Mouse (Mus musculus) kidney, postnatal 0 days (tissue): ENCODE measurements around the gene Sox5. TPM values are rescaled to one million over a fixed set of nuclear protein-coding genes. Genes with fewer than 3 reads are reported as not detected.

Experiments
- ATAC-seq: fragments of 200-750 bp; cut with Nextera tagmentation; replicated peaks from 2 replicates; pipeline ENCODE4 v1.8.0; 2017; ENCODE audit warnings: low read depth, moderate number of reproducible peaks, moderate TSS enrichment, moderate library complexity; ENCODE audit not compliant: low FRiP score
- DNase-seq: peaks from one replicate; pipeline ENCODE4 v3.0.0-alpha.2; 2016; ENCODE audit warnings: low spot score
- H3K27ac ChIP-seq: fragments of 300-500 bp; sonication (generic); 2 replicates; pipeline ENCODE4 v1.5.1; 2014; ENCODE audit warnings: mild to moderate bottlenecking
- H3K27me3 ChIP-seq: fragments of 300-500 bp; sonication (generic); 2 replicates; pipeline ENCODE4 v1.6.1; 2014; ENCODE audit warnings: low read length, mixed read lengths; ENCODE audit not compliant: insufficient read depth
- H3K36me3 ChIP-seq: fragments of 300-500 bp; sonication (generic); 2 replicates; pipeline ENCODE4 v1.6.1; 2014; ENCODE audit warnings: low read length, mixed read lengths; ENCODE audit not compliant: insufficient read depth
- H3K4me1 ChIP-seq: fragments of 300-500 bp; sonication (generic); replicated peaks from 2 replicates; pipeline ENCODE4 v1.6.1; 2014; ENCODE audit warnings: antibody characterized with exemption, low read length, mixed read lengths; ENCODE audit not compliant: insufficient read depth
- H3K4me2 ChIP-seq: fragments of 300-500 bp; sonication (generic); 2 replicates; pipeline ENCODE4 v1.6.1; 2014; ENCODE audit warnings: mild to moderate bottlenecking, low read length, moderate library complexity, mixed read lengths
- H3K4me3 ChIP-seq: fragments of 300-500 bp; sonication (generic); replicated peaks from 2 replicates; pipeline ENCODE4 v1.5.1; 2014; ENCODE audit warnings: low read depth, low read length
- H3K9ac ChIP-seq: fragments of 300-500 bp; sonication (generic); 2 replicates; pipeline ENCODE4 v1.6.1; 2014; ENCODE audit warnings: low read depth, low read length
- H3K9me3 ChIP-seq: fragments of 300-500 bp; sonication (generic); replicated peaks from 2 replicates; pipeline ENCODE4 v1.6.1; 2016; ENCODE audit warnings: low read length, inconsistent platforms, mixed read lengths
- CTCF ChIP-seq: IDR thresholded peaks from 2 replicates; pipeline ENCODE4 v1.5.1; 2016; ENCODE audit warnings: antibody characterized with exemption, low read depth, mild to moderate bottlenecking, moderate library complexity
- WGBS: fragments of 180-500 bp; shearing (Covaris S2); extraction: QIAGEN DNeasy Blood & Tissue Kit; methylation state at CpG from one replicate; pipeline ENCODE4 v1.1.7; 2014; 5-methylcytosine and 5-hydroxymethylcytosine counted together
- polyA plus RNA-seq: library from polyadenylated mRNA; unstranded; fragments of >200 nt; fragmentation: Nextera tagmentation; extraction: Ambion mirVana; gene quantifications from 2 replicates; pipeline ENCODE4 v1.2.1, GENCODE M21; 2015

The Sox5 gene
- polyA plus RNA-seq, 1 experiment from 2014 or later, result 6.1 TPM

GRCm38 (mm10) chr6:144740343-144740742, 41.4 kb downstream of the Sox5 start:
- Histone ChIP-seq H3K36me3 (no peaks in the 10 kb centered on the region), H3K9me3 (no peaks in the 10 kb centered on the region), H3K27me3 (no peaks in the 10 kb centered on the region), H3K9ac (no peak overlapping the region), H3K27ac (no peak overlapping the region), H3K4me2 (no peak overlapping the region), H3K4me3 (no peak overlapping the region), H3K4me1 (no peaks in the 10 kb centered on the region)
- ATAC-seq (no peak), DNase-seq (no peak)
- no peak for TF ChIP-seq CTCF
- WGBS, result 91% methylated on average over 3 of the region's 3 CpGs

- ATAC-seq, result no peak
- no peak overlapping the region for H3K4me3 ChIP-seq
- no peak overlapping the region for H3K4me2 ChIP-seq
- no peak overlapping the region for H3K27ac ChIP-seq
- H3K9ac ChIP-seq, result no peak overlapping the region
- no peaks in the 10 kb centered on the region for H3K27me3 ChIP-seq
- DNase-seq, result no peak
- 74% methylated on average over 2 of the region's 2 CpGs for WGBS
- H3K9me3 ChIP-seq, result no peaks in the 10 kb centered on the region
- TF ChIP-seq CTCF, result no peak
- H3K4me1 ChIP-seq, result no peaks in the 10 kb centered on the region
- H3K36me3 ChIP-seq, result no peaks in the 10 kb centered on the region
Observed at GRCm38 (mm10) chr6:144739753-144740152, 42.0 kb downstream of the Sox5 start.

GRCm38 (mm10) chr6:144737786-144738185, 44.0 kb downstream of the Sox5 start:
- no peak for TF ChIP-seq CTCF
- H3K27me3 ChIP-seq, result no peaks in the 10 kb centered on the region

GRCm38 (mm10) chr6:144731251-144731970, 50.4 kb downstream of the Sox5 start:
- Histone ChIP-seq H3K9ac (no peak overlapping the region), H3K36me3 (no peaks in the 10 kb centered on the region), H3K4me2 (no peak overlapping the region), H3K9me3 (no peaks in the 10 kb centered on the region), H3K27ac (no peak overlapping the region), H3K4me1 (no peaks in the 10 kb centered on the region), H3K4me3 (no peak overlapping the region), H3K27me3 (no peaks in the 10 kb centered on the region)
- ATAC-seq (no peak), DNase-seq (no peak)
- TF ChIP-seq CTCF, result no peak
- WGBS, result 81% methylated on average over 10 of the region's 10 CpGs

More at GRCm38 (mm10) chr6:144737786-144738185, 44.0 kb downstream of the Sox5 start:
- no peak overlapping the region for H3K9ac ChIP-seq
- no peaks in the 10 kb centered on the region for H3K4me1 ChIP-seq
- H3K4me2 ChIP-seq, result no peak overlapping the region
- no peaks in the 10 kb centered on the region for H3K9me3 ChIP-seq
- H3K27ac ChIP-seq, result no peak overlapping the region
- no peaks in the 10 kb centered on the region for H3K36me3 ChIP-seq
- whole genome bisulfite sequencing, result 85% methylated on average over 5 of the region's 5 CpGs
- ATAC-seq (no peak), DNase-seq (no peak)
- H3K4me3 ChIP-seq, result no peak overlapping the region

- Histone ChIP-seq H3K4me2 (no peak overlapping the region), H3K9me3 (no peaks in the 10 kb centered on the region), H3K4me1 (no peaks in the 10 kb centered on the region), H3K27me3 (no peaks in the 10 kb centered on the region), H3K4me3 (no peak overlapping the region), H3K27ac (no peak overlapping the region), H3K9ac (no peak overlapping the region), H3K36me3 (no peaks in the 10 kb centered on the region)
- DNase-seq (no peak), ATAC-seq (no peak)
- no peak for TF ChIP-seq CTCF
- 65% methylated on average over 12 of the region's 12 CpGs for WGBS
Observed at GRCm38 (mm10) chr6:144723530-144724144, 58.1 kb downstream of the Sox5 start.

GRCm38 (mm10) chr6:144723024-144723423, 58.8 kb downstream of the Sox5 start:
- Histone ChIP-seq H3K9ac (no peak overlapping the region), H3K4me2 (no peak overlapping the region), H3K27ac (no peak overlapping the region), H3K36me3 (no peaks in the 10 kb centered on the region), H3K9me3 (no peaks in the 10 kb centered on the region), H3K4me1 (no peaks in the 10 kb centered on the region), H3K27me3 (no peaks in the 10 kb centered on the region), H3K4me3 (no peak overlapping the region)
- 90% methylated on average over 5 of the region's 5 CpGs for WGBS
- TF ChIP-seq CTCF, result no peak
- DNase-seq, result no peak
- ATAC-seq, result no peak
